Mouse (Mus musculus) left cerebral cortex, postnatal 10 days (tissue): ENCODE data around the gene Rflna. TPM values are rescaled to one million over a fixed set of nuclear protein-coding genes. Genes with fewer than 3 reads are reported as not detected.

Experiments used
- DNase-seq, 2 experiments: peaks; one replicate each; pipeline ENCODE4 v3.0.0; 2021 to 2022; ENCODE audit warnings: low spot score in 2 of 2, mixed read lengths in 1 of 2; ENCODE audit errors: extremely low spot score in 1 of 2
- intact Hi-C: fragments of 180-260 bp; cut with DNase I; formaldehyde crosslinking; loops from one replicate; pipeline ENCODE4 v1.15.1; 2025
- total RNA-seq, 2 experiments: library from RNA; stranded (reverse); gene quantifications; 2 replicates each; pipeline ENCODE4 v1.2.3; 2021

Rflna gene
- 1 to 10 TPM; 1.4 to 1.5 TPM for total RNA-seq

DNA sequence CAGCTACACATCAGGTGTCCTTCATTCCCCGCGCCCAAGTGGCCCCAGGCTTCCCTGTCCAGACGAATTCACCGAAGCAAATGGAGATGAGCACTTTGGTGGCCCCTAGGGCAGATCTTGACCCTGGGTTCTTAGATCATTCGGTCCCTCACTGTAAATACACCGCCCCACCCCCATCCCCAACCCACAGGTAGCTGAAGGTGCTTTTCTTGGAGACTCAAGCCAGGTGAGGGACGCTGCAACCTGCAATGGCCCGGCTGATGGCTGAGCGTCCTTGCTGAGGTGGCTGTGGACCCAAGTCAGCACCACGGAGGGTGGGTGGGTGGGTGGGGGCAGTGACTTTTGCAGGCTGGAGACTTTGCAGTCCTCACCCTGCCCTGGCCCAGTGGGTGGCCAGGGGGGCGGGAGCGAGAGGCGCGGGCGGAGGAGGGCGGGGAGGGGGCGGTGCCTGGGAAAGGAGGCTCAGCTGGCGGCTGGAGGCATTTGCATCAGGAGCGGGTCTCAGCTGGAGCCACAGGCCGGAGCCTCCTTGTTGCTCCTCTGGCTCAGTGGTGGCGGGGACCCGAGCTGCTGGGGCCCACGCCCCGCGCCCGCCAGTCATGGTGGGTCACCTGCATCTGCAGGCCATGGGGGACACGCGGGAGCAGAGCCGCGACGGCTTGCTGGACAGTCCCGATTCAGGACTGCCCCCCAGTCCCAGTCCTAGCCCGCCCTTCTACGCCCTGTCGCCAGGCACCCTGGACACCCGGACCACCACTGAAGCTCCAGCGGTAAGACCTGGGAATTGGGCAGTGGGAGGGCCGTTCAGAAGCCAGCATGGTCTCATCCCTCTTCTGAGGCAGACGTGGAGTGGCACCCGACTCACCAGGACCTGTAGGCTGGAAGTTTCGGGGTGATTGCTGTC lies at the start of gene Rflna:
Gene Rflna, plus strand, starts transcription at position 253 of the 904 bp plus-strand sequence.
- DNase-seq, result peak in 1 of 2 experiments; percentile 81
- intact Hi-C loops, result no loop called here

DNA sequence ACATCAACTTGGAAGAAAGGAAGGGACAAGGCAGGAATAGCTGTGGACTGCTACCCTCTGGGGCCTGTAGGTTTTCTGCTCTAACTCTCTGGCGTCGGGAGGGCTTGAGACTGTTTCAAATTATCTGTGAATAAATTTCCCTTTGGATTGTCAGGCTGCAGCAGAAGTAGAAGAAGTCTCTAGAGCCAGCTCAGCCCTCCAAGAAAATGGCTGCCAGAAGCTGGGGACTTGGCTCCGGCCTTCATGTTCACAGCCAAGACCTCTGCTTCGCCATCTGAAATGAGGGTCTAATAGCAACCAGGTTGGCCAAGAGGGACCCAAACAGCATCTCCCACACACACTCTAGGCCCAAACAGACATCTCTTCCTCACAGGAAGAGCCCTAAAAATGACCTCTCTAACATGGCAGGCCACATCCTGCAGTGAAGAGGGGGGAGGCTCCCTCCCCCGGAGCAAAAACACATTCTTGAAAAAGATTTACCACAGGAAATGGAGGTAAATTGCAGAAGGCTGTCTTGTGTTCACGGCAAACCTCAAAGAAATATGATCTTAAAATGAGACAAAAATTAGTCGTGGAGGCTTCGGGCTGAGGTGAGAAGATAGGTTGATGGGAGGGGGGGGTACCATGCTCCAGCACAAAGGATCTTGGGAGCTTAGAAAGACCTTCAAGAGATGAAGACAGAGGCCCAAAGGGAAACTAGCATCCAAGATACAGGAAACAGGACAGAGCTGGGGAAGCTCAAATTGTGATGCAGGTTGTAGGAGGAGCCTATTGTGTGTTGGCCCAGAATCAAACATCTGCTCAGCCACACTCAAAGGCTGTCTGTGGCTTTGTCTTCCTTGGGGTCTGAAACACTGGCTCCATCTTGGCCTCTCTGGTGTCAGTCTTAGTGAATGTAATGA lies 48.4 kb upstream of the Rflna start:
- intact Hi-C loops, result no loop called here
- no peak for DNase-seq

DNA sequence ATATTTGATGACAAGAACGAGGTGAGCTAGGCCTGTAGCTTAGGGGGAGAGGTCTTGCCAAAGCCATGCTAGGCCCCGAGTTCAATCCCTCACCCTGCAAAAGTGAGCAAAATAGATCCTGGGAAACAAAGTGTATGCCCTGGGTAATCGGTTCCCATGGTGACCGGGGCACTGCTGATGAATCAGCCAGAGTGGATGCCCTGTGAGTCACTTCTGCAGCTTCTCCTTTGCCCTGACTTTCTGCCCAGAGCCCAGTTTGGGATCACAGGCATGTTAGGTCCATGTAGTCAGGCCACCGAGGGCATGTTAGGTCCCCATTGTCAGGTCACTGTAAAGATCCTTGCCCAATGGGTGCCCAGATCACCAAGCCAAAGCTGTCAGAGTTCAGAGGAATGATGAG lies 45.5 kb upstream of the Rflna start:
- DNase-seq, result no peak
- intact Hi-C loops, result no loop called here

DNA sequence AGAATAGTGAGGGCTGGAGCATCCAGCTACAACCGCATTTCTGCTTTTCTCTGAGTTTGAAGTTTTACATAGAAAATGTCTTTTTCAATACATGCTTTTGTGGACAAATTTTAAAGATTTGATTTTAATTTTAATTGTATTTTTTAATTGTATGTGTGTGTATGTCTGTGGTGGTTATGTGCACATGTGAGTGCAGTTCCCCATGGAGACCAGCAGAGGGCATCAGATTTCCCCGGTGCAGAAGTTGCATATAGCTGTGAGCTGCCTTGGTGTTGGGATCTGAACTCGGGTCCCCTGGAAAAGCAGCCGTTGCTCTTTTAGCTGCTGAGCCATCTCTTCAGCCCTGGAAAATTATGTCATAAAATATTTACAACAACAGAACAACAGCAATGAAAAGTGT lies 43.9 kb upstream of the Rflna start:
- no peak for DNase-seq

DNA sequence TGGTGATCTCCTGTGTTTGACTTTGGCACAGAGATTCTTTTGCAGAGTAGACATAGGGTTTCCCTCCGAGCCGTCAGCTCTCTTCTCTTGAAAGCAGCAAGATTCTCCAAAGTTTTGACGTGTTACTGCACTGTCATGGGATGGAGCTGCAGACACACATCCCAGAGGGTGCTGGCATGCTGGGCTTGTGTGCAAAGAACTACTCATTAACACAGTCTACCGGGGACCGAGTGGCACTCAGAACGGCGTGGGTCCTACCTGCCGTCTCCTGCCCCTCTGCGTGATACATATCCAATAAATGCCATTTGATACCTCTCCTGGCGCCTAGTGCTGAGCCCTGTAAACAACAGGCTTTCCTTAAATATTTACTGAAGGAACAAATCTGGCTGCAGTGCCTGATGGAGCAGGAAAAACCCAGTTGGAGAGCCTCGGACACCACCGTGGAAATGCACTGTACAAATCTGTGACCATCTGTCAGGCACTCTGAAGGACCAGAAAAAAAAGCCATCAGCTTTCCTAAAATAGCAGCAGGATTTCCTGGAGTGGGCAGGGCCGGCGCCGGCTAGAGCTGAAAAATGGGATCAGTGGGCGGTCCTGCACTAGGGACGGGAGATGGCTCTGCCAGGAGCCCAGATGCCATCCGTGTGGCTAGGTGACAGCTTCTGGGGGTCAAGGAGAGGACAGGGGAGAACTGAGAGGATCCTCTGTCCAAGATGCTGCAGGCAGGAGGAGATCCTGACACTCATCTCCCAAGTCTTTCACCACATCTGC lies 42.7 kb upstream of the Rflna start:
- peak; percentile 75 to 87 for DNase-seq
- intact Hi-C loops, result no loop called here

More for the DNA sequence above, 43.9 kb upstream of the Rflna start:
- intact Hi-C loops, result no loop called here

DNA sequence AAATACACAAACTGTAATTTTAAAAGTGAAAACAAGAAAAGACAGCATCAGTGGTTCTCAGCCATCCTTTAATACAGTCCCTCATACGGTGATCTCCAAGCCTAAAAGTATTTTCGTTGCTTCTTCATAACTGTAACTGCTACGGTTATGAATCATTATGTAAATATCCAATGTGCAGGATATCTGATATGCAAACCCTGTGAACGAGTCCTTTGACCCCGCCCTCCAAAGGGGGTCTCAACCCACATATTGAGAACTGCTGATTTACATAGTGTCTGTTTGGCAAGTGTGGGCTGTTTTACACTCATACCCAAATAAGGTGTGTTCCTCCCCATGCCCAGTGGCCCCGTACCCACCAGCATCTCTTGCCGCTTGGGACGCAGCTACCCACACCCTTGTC lies 41.6 kb upstream of the Rflna start:
- intact Hi-C loops, result no loop called here
- DNase-seq, result no peak

DNA sequence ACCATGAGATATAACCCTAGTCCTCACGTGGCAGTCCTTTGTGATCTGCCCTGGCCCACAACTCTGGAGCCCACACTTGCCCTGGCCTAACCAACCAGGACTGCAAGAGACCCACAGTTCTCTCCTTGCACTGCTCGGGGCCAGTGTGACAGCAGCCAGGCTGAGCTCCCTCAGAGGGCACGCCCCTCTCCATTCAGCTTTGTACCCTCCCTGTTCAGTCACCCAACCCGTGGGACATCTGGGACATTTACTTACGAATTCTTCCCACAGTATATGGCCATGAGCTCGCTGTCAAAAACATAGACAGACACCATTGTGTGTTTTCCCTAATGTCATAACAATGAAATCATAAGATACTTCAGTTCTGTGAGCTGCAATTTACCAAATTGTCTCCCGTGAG lies 40.3 kb upstream of the Rflna start:
- intact Hi-C loops, result no loop called here

DNA sequence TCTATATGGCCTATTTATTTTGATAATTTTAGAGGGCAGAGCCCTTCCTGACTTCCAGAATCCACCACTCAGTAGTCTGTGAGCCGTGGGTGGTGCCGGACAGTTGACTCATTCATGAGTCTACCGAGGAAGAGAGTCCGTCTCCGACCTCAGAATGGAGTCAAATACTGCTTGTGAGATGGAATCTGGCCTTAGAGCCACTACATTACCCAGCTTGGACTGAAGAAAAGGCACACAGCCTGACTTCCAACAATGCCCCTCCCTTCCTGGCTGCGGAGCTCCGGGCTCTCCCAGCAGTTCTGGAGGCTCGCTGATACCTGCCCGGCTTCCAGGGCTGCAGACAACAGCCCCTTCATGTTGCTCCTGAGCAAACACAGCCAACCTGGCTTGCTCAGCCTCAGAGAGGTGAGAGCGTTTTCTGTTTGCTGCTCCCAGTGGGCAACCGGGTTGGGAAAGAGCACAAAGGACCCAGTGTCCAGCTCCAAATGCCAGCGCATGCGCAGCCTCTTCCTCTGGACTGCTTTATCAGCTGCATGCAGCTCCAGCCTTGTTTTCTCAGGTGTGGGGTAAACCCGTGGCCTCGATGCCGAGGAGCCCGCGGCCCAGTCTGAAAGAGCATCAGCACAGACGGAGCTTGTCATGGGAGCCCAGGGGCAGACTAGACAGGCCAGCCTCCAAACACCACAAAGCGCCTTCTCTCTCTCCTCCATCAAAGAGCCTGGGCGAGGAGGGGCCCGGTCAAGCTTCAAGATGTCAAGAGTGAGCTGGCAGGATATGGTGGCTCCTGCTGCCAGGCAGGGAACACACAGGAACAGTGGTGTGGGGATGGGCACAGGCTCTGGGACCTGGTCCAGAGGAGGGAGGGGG lies 39.0 kb upstream of the Rflna start:
- intact Hi-C loops, result no loop called here

More for the DNA sequence above, 40.3 kb upstream of the Rflna start:
- no peak for DNase-seq

DNA sequence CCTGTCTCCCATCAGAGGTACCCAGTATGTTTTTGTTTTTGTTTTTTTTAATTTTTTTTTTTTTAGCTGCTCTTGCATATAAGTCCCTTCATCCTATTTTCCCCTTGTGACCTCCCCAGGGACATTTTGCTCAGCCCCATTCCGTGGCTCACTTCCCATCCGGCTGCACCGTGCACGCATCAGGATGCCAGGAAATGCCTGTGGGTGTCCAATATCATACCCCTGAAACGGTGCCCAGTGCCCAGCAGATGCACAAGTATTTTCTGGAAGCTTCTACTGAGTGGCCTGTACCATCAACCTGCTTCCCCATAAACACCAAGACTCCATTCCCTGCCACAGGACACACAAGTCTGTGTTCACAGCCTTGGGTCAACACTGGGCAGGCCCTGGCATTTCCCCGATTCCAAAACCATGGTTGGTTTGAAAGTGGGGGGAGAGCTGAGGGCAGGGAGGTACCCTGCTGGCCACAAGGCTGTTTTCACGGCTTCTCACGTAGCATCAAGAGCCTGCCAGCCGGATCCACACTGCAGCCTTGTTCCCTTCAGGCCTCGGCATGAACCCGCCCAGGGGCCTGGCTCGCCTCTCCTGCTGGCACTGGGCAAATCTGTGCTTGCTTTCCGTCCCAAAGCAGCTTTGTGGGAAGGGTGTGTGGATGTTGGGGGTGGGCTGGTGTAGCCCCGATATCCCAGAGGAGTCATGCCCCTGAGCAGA lies 36.2 kb upstream of the Rflna start:
- intact Hi-C loops, result no loop called here
- peak; percentile 50 to 62 for DNase-seq

More for the DNA sequence above, 39.0 kb upstream of the Rflna start:
- peak; percentile 65 to 89 for DNase-seq

DNA sequence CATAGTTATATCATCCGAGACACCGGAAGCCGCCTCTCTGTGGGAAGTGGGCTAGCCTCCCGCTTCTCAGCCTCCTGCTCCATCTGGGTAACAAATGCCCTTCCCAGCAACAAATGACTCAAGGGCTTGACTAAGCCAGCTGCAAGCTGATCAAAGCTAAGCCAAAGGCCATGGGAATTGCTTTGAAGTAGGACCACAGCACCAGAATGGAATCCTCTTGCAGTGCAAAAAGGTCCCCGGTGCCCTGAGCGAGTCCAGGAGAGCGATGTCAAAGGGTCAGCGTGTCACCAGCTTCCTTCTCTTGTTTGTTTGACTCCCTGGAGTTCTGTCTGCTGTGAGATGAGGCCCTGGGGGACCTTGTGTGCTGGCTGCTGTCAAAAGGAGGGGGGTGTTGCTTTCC lies 33.2 kb upstream of the Rflna start:
- DNase-seq, result peak in 1 of 2 experiments; percentile 70
- intact Hi-C loops, result no loop called here

DNA sequence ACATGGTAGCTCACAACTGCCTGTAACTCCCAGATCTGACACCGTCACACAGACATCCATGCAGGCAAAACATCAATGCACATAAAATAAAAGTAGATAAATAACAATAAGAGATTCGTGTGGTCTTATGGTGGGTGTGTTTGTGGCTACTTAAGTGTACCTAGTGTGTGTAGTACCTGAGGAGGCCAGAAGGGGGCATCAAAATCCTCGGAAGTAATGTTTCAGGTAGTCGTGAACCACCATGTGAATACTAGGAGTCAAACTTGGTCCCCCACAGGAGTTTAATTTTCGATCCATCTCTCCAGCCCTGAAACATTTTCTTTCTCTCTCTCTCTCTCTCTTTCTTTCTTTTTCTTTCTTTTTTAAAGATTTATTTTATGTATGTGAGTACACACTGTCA lies 16.8 kb upstream of the Rflna start:
- DNase-seq, result no peak
- intact Hi-C loops, result no loop called here

DNA sequence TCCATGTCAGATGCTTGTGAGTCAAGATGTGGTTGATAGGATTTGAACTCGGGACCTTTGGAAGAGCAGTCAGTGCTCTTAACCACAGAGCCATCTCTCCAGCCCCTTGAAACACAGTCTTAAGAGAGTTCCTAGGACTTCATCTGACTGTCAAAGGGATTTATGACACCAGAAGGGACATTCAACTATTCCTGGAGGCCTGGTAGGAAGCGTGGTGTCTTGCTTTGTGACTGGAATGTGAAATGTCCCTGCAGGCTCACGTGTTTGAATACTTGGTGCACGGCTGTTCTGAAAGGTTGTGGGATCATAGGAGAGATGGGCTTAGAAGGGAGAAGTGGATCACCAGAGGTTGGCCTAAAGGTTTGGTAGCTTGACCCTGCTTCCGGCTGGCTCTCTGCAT lies 16.4 kb upstream of the Rflna start:
- DNase-seq, result no peak
- intact Hi-C loops, result no loop called here

DNA sequence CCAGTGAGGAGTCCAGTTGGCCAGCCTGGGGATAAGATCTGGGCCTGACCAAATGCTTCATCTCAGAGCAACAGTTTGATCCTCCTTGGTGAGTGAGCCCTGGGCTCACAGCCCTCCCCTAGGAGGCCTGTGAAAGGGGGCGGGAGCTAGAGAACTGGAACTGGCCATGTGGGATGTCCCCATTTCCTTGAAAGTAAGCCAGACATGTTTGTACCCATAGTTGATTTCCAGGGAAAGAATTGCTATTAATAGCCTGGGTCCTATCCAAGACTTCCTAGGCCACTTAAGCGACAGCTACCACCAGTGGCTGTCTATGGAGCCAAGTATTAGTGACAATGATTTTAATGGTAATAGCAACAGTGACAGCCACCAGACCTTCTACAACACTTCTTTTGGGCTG lies 13.3 kb upstream of the Rflna start:
- intact Hi-C loops, result no loop called here
- DNase-seq, result no peak

DNA sequence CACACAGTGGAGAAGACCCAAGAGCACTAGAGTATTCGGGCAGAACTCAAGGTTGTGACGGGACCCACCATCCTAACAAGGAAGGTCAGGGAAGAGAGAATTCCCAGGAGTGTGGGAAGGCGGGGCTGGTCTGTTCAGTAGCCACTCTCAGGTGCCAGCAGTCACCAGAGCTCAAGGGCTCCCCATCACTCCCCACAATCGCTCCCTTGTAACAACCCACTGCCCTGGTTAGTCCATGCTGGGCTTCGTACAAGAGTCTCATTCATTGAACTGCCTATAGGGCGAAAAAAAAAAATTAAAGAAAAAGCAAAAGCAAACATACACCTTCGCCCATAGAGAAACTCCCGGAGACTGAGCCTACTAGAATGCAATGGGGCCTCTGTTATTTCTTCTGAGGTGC lies 10.7 kb upstream of the Rflna start:
- no peak for DNase-seq
- intact Hi-C loops, result no loop called here

DNA sequence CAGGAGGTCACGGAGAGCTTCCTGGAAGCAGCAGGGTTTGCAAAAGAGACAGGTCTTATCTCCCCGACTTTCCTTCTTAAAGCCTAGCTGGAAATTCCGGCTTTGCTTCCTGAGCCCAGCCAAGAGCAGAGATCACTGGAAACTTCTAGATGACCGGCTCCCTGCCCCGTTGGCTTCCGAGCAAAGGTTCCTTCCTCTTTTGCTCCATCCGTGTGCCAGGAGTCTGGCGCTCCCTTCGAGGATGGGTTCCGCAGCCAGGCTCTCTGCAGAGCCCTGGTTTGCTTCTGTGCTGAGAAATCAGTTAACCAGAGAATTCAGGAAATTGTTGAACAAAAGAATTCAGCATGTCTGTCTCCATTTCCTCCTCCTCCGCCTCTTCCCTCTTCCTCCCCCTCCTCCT lies 10.1 kb upstream of the Rflna start:
- intact Hi-C loops, result no loop called here
- DNase-seq, result no peak

DNA sequence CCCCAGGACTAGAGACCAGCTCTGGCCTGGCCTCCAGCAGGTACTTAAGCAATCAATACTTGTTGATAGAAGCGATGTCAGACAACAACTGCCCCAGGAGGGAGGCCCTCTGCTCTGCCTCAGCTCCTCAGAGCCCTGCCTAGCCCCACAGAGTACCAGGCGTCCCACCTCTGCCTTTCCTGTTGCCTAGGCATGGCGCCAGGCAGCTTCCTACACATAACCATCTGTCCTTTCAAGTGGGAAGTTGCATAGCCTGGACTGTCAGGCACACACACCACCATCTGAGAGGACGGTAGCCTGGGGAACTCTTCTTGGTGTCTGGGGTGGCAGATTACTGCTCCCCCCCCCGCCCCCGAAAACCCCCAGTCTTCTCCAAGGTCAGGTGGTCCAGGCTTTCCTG lies 6.2 kb upstream of the Rflna start:
- peak in 1 of 2 experiments; percentile 76 for DNase-seq
- intact Hi-C loops, result no loop called here

DNA sequence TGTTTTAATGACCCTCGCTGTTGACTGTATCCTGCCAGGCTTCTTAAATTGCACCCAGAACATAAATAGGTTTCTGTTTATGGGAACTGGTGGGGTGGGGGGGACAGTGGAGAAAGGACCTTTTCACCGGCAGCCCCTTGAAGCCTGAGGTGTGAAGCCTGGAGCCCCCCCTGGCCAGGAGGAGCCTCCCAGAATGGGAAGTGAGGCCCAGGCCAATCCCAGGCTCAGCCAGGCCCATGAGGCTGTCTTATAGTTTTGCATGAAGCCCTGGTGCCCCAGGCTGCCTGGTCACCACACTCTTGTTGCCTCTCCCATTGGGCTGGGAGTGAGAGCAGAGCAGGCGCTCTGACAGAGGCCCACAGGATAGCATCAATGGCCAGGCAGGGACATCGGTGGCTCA lies 5.1 kb upstream of the Rflna start:
- DNase-seq, result no peak
- intact Hi-C loops, result no loop called here
